21 mouse cellular contexts compared by ENCODE assay signal in genomic region chr10:93932020-93932419, GRCm38 (mm10). TPM values are rescaled to one million over a fixed set of nuclear protein-coding genes. Genes with fewer than 3 reads are reported as not detected.
DNase-seq lines count a peak whose midpoint lies in the region; ATAC-seq and TF ChIP-seq lines count a peak whose summit lies in the region.
"Had no signal": no experiment of that assay in that cellular context is flagged by ENCODE, and none has a peak within 500 bp of the region (broad histone marks: within the 10 kb centered on the region; RNA-seq: fewer than 3 reads in every experiment).

No protein-coding gene starts in this region.

- DNase-seq in gastrocnemius, adult 2 months, result no peak
- DNase-seq in gastrocnemius, postnatal 14 days, result no peak
- no peak for DNase-seq in stomach, postnatal 0 days (ENCODE audit: low spot score)
- peak; percentile 60 for DNase-seq in thymus, postnatal 14 days
- DNase-seq in lung, postnatal 25 days (ENCODE audit: low spot score), result no peak
- no peak for DNase-seq in left cerebral cortex, adult 18-20 months (ENCODE audit: low spot score in 2 of 2)
- DNase-seq in layer of hippocampus, postnatal 10 days (ENCODE audit: low spot score in 2 of 2), result no peak
- DNase-seq: adrenal gland, adult 2 months; adrenal gland, postnatal 25 days; cerebellum, adult 18-20 months; cerebellum, adult 9-11 months; cerebellum, postnatal 36 days; heart, adult 2 months; heart, postnatal 10 days; heart, postnatal 4 days had no signal

- no peaks in the 10 kb centered on the region for H3K9me3 ChIP-seq in stomach, embryonic 15.5 days
- H3K9me3 ChIP-seq in stomach, postnatal 0 days (ENCODE audit: control insufficient read depth, low read length), result no peaks in the 10 kb centered on the region
- H3K9me3 ChIP-seq: hindbrain, embryonic 12.5 days had no signal

- TF ChIP-seq CTCF in gastrocnemius, adult 2 months (IDR thresholded peaks at IDR 0.05), result no peak
- no peak for TF ChIP-seq CTCF in stomach, postnatal 0 days (IDR thresholded peaks at IDR 0.05; ENCODE audit: low read depth)

- 64% methylated on average over 5 of the region's 5 CpGs for WGBS in stomach, embryonic 15.5 days
- WGBS in stomach, postnatal 0 days, result 54% methylated on average over 5 of the region's 5 CpGs

- no peaks in the 10 kb centered on the region for H3K36me3 ChIP-seq in stomach, embryonic 15.5 days
- no peaks in the 10 kb centered on the region for H3K36me3 ChIP-seq in stomach, postnatal 0 days (ENCODE audit: control insufficient read depth, insufficient read depth, low read length)
- H3K36me3 ChIP-seq: forebrain, embryonic 10.5 days; hindbrain, embryonic 12.5 days had no signal

- H3K4me2 ChIP-seq in stomach, embryonic 15.5 days, result no peak overlapping the region
- H3K4me2 ChIP-seq in stomach, postnatal 0 days (replicated peaks; ENCODE audit: low read depth), result no peak overlapping the region
- H3K4me2 ChIP-seq: hindbrain, embryonic 12.5 days had no signal

- no peak for TF ChIP-seq EP300 in stomach, postnatal 0 days (optimal IDR thresholded peaks at IDR 0.05)

- intact Hi-C loops in gastrocnemius, adult 2 months (cut with DNase I), result no loop called here
- intact Hi-C loops in gastrocnemius, postnatal 14 days (cut with DNase I; ENCODE audit: low total_unique reads), result no loop called here

- H3K4me1 ChIP-seq in stomach, embryonic 15.5 days, result 0 out of 2 replicates have a peak, but pooled peaks cover 3% of the 10 kb centered on the region
- no peaks in the 10 kb centered on the region for H3K4me1 ChIP-seq in stomach, postnatal 0 days (replicated peaks; ENCODE audit: control insufficient read depth, insufficient read depth)
- H3K4me1 ChIP-seq: forebrain, embryonic 10.5 days had no signal

- H3K9ac ChIP-seq in stomach, embryonic 15.5 days, result no peak overlapping the region
- H3K9ac ChIP-seq in stomach, postnatal 0 days (ENCODE audit: low read length), result no peak overlapping the region
- H3K9ac ChIP-seq: hindbrain, embryonic 12.5 days had no signal

- H3K4me3 ChIP-seq in gastrocnemius, adult 2 months, result no peak overlapping the region
- no peak overlapping the region for H3K4me3 ChIP-seq in stomach, embryonic 15.5 days (replicated peaks)
- H3K4me3 ChIP-seq in stomach, postnatal 0 days (ENCODE audit: low read depth, low read length), result no peak overlapping the region
- H3K4me3 ChIP-seq: erythroblast, embryonic 14.5 days; forebrain, embryonic 10.5 days; heart, adult 2 months; hindbrain, embryonic 12.5 days had no signal

- no peaks in the 10 kb centered on the region for H3K27me3 ChIP-seq in stomach, embryonic 15.5 days (replicated peaks)
- H3K27me3 ChIP-seq in stomach, postnatal 0 days (ENCODE audit: control insufficient read depth, insufficient read depth, low read length), result no peaks in the 10 kb centered on the region

- no peak for ATAC-seq in stomach, embryonic 15.5 days (ENCODE audit: insufficient read depth, low FRiP score, low read depth)
- ATAC-seq in stomach, postnatal 0 days (ENCODE audit: low FRiP score, low TSS enrichment), result no peak
- ATAC-seq: forebrain, embryonic 14.5 days; hindbrain, postnatal 0 days had no signal

- H3K27ac ChIP-seq in gastrocnemius, adult 2 months, result peak overlapping the region; percentile 85
- H3K27ac ChIP-seq in stomach, embryonic 15.5 days, result peak overlapping the region; percentile 57
- H3K27ac ChIP-seq in stomach, postnatal 0 days (replicated peaks), result no peak overlapping the region
- H3K27ac ChIP-seq: forebrain, embryonic 10.5 days; heart, adult 2 months; hindbrain, embryonic 12.5 days; hindbrain, postnatal 0 days had no signal

RNA-seq across cellular contexts. Expression of gene Metap2, which starts 35.1 kb away (rescaled TPM):
- total RNA-seq in gastrocnemius, adult 2 months (2021), result 100 to 1,000 TPM; 147 to 182 TPM
- total RNA-seq in gastrocnemius, postnatal 14 days (2021), result 100 to 1,000 TPM; 159 to 171 TPM
- polyA plus RNA-seq in stomach, embryonic 15.5 days (2015; fragmentation: Nextera tagmentation; extraction: Ambion mirVana), result 179 and 189 TPM in 2 replicates
- polyA plus RNA-seq in stomach, postnatal 0 days (2015; fragmentation: Nextera tagmentation; extraction: Ambion mirVana), result 112 and 126 TPM in 2 replicates
- total RNA-seq in left cerebral cortex, adult 18-20 months (2021), result 100 to 1,000 TPM; 103 to 113 TPM
- total RNA-seq in layer of hippocampus, postnatal 10 days (2021), result 100 to 1,000 TPM; 142 to 150 TPM
